Mouse (Mus musculus) ES-Bruce4 (cell line): ENCODE results near the gene Hist2h2aa1.
"Not testable (repeated sequence)": the region's sequence is repeated elsewhere in the genome, so short reads cannot be mapped to it uniquely, and the experiment has no call there.

Source experiments
- CTCF ChIP-seq: IDR thresholded peaks from one replicate; pipeline ENCODE4 v1.8.1; 2011; ENCODE audit warnings: low read depth, low read length
- EP300 ChIP-seq: IDR thresholded peaks from 2 replicates; pipeline ENCODE4 v1.6.1; 2011; ENCODE audit warnings: low read depth, low read length; ENCODE audit not compliant: insufficient read depth
- POLR2A ChIP-seq: IDR thresholded peaks from one replicate; pipeline ENCODE4 v1.8.1; 2011; ENCODE audit warnings: low read length; ENCODE audit not compliant: insufficient read depth

GRCm38 (mm10) chr3:96246427-96246856 lies 1.1 kb downstream of the Hist2h2aa1 start, which contains the start of gene Hist2h3c1:
- not testable (repeated sequence) for TF ChIP-seq EP300, POLR2A, CTCF
